Mouse (Mus musculus) forebrain, embryonic 11.5 days (tissue): ENCODE data around the gene Procr. TPM values are rescaled to one million over a fixed set of nuclear protein-coding genes. Genes with fewer than 3 reads are reported as not detected.
A peak's percentile ranks its signal among the peaks of the same experiment; 100 is the strongest.

ENCODE experiments used
- ATAC-seq: fragments of 200-750 bp; cut with Nextera tagmentation; replicated peaks from 2 replicates; pipeline ENCODE4 v1.8.0; 2017; ENCODE audit warnings: moderate TSS enrichment; ENCODE audit not compliant: low FRiP score
- DNase-seq: peaks from one replicate; pipeline ENCODE4 v3.0.0-alpha.2; 2017; ENCODE audit warnings: low spot score
- H3K27ac ChIP-seq: fragments of 300-500 bp; sonication (generic); 2 replicates; pipeline ENCODE4 v1.5.1; 2014; ENCODE audit warnings: low read depth, low read length
- H3K27me3 ChIP-seq: fragments of 300-500 bp; sonication (generic); 2 replicates; pipeline ENCODE4 v1.6.1; 2014; ENCODE audit warnings: mild to moderate bottlenecking, low read length, mixed read lengths; ENCODE audit not compliant: control insufficient read depth, insufficient read depth
- H3K36me3 ChIP-seq: fragments of 300-500 bp; sonication (generic); 2 replicates; pipeline ENCODE4 v1.6.1; 2014; ENCODE audit warnings: mild to moderate bottlenecking, low read length, moderate library complexity, mixed read lengths; ENCODE audit not compliant: control insufficient read depth, insufficient read depth
- H3K4me1 ChIP-seq: fragments of 300-500 bp; sonication (generic); replicated peaks from 2 replicates; pipeline ENCODE4 v1.6.1; 2014; ENCODE audit warnings: low read length, mixed read lengths; ENCODE audit not compliant: control insufficient read depth, insufficient read depth
- H3K4me2 ChIP-seq: fragments of 300-500 bp; sonication (generic); 2 replicates; pipeline ENCODE4 v1.6.1; 2014; ENCODE audit warnings: low read depth, mild to moderate bottlenecking, low read length, moderate library complexity, mixed read lengths; ENCODE audit not compliant: severe bottlenecking
- H3K4me3 ChIP-seq: fragments of 300-500 bp; sonication (generic); 2 replicates; pipeline ENCODE4 v1.5.1; 2014; ENCODE audit warnings: low read depth, low read length
- H3K9ac ChIP-seq: fragments of 300-500 bp; sonication (generic); 2 replicates; pipeline ENCODE4 v1.6.1; 2014; ENCODE audit warnings: low read length
- H3K9me3 ChIP-seq: fragments of 300-500 bp; sonication (generic); 2 replicates; pipeline ENCODE4 v1.6.1; 2016; ENCODE audit warnings: low read length, mixed read lengths; ENCODE audit not compliant: control insufficient read depth
- WGBS: fragments of 180-500 bp; shearing (Covaris S2); extraction: QIAGEN DNeasy Blood & Tissue Kit; methylation state at CpG from one replicate; pipeline ENCODE4 v1.1.7; 2014; 5-methylcytosine and 5-hydroxymethylcytosine counted together
- polyA plus RNA-seq: library from polyadenylated mRNA; unstranded; fragments of >200 nt; fragmentation: Nextera tagmentation; extraction: Ambion mirVana; gene quantifications from 2 replicates; pipeline ENCODE4 v1.2.1, GENCODE M21; 2014

Procr gene
- polyA plus RNA-seq, 1 experiment from 2014 or later = 0.96 TPM

- no peaks in the 10 kb centered on the region for H3K27me3 ChIP-seq
- H3K9me3 ChIP-seq = no peaks in the 10 kb centered on the region
- no peak overlapping the region for H3K4me3 ChIP-seq
- 85% methylated on average over 11 of the region's 11 CpGs for WGBS
- H3K27ac ChIP-seq = no peak overlapping the region
- H3K4me1 ChIP-seq = no peaks in the 10 kb centered on the region
- no peak overlapping the region for H3K9ac ChIP-seq
- H3K36me3 ChIP-seq = no peaks in the 10 kb centered on the region
- H3K4me2 ChIP-seq = no peak overlapping the region
- no peak for DNase-seq
- ATAC-seq = no peak
Observed at GRCm38 (mm10) chr2:155742211-155742610, 8.7 kb upstream of the Procr start.

GRCm38 (mm10) chr2:155742931-155743337 lies 8.0 kb upstream of the Procr start:
- no peak overlapping the region for H3K4me3 ChIP-seq
- H3K36me3 ChIP-seq = no peaks in the 10 kb centered on the region
- H3K27ac ChIP-seq = no peak overlapping the region
- no peak overlapping the region for H3K4me2 ChIP-seq
- H3K4me1 ChIP-seq = no peaks in the 10 kb centered on the region
- 89% methylated on average over 12 of the region's 12 CpGs for WGBS
- no peaks in the 10 kb centered on the region for H3K27me3 ChIP-seq
- no peak overlapping the region for H3K9ac ChIP-seq
- no peaks in the 10 kb centered on the region for H3K9me3 ChIP-seq
- ATAC-seq = no peak
- no peak for DNase-seq

DNA sequence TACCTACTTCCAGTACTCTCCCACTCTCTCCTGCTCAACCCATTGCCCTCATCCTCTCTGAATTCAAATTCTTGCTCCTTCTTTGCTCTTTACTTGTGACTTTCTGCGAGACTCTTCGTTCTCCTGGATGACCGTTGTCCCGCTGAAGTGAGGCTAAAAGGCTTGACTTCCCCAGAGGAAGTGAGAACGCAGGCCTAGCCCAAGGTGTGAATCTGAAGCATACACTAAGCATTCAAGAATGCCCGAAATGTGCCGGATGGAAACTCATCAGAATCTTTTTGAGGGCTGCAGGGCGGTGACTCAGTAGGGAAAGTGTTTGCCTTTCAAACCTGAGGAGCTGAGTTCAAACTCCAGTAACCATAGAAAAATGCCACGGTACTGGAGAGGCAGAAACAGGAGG lies 7.6 kb upstream of the Procr start:
- no peaks in the 10 kb centered on the region for H3K36me3 ChIP-seq
- DNase-seq (no peak), ATAC-seq (no peak)
- no peaks in the 10 kb centered on the region for H3K4me1 ChIP-seq
- H3K9me3 ChIP-seq = no peaks in the 10 kb centered on the region
- no peak overlapping the region for H3K27ac ChIP-seq
- no peaks in the 10 kb centered on the region for H3K27me3 ChIP-seq
- no peak overlapping the region for H3K4me3 ChIP-seq
- H3K4me2 ChIP-seq = no peak overlapping the region
- no peak overlapping the region for H3K9ac ChIP-seq
- 92% methylated on average over 9 of the region's 9 CpGs for WGBS

GRCm38 (mm10) chr2:155745487-155745886 lies 5.4 kb upstream of the Procr start:
- Histone ChIP-seq H3K9ac (no peak overlapping the region), H3K36me3 (no peaks in the 10 kb centered on the region), H3K27ac (no peak overlapping the region), H3K4me1 (no peaks in the 10 kb centered on the region), H3K9me3 (no peaks in the 10 kb centered on the region), H3K4me3 (no peak overlapping the region), H3K27me3 (no peaks in the 10 kb centered on the region), H3K4me2 (no peak overlapping the region)
- no peak for DNase-seq
- ATAC-seq = no peak
- WGBS = 83% methylated on average over 3 of the region's 3 CpGs

DNA sequence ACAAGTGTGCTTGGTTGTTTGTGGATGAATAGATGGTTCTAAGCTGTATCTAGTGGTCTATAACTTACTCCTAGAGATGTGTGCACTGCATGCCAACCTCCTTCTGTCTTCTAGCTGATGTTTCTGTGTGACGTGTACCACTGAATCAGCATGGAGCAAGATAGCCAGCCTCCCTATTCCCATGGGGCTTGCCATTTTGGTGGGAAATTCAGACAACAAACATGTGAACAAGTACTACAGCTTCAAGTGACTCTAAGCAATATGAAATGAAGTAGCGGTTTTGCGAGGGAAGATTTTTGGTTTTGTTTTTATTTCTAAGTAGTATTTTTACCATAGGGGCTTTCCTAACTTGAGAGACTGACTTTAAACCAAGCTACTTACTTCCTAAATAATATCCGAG lies 1.5 kb upstream of the Procr start:
- no peaks in the 10 kb centered on the region for H3K9me3 ChIP-seq
- no peak overlapping the region for H3K9ac ChIP-seq
- WGBS = 89% methylated on average over 4 of the region's 4 CpGs
- ATAC-seq (no peak), DNase-seq (no peak)
- H3K4me2 ChIP-seq = no peak overlapping the region
- H3K4me3 ChIP-seq = no peak overlapping the region
- no peaks in the 10 kb centered on the region for H3K36me3 ChIP-seq
- H3K27ac ChIP-seq = no peak overlapping the region
- no peaks in the 10 kb centered on the region for H3K27me3 ChIP-seq
- peaks cover 3% of the 10 kb centered on the region; the same call in 1 of the 2 replicates for H3K4me1 ChIP-seq

DNA sequence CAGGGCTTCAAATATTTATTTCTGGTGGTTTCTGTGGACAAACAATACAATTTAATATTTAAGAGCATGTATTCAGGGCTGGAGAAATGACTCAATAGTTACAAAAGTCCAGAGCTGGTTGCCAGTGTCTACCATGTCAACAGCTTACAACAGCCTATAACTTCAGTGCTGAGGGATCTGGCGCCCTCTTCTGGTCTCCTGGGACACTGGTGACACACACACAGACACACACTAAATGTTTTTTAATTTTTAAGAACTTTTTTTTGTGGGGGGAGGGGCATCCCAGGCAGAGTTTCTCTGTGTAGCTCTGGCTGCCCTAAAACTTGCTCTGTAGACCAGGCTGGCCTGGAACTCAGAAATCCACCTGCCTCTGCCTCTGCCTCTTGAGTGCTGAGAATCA lies 4.8 kb downstream of the Procr start:
- WGBS = 0% methylated on average over 1 of the region's 1 CpGs
- no peak overlapping the region for H3K4me3 ChIP-seq
- DNase-seq = peak; percentile 70

GRCm38 (mm10) chr2:155756855-155757566 lies 6.1 kb downstream of the Procr start:
- WGBS = 70% methylated on average over 14 of the region's 14 CpGs
- Histone ChIP-seq H3K4me1 (no peaks in the 10 kb centered on the region), H3K27ac (no peak overlapping the region), H3K36me3 (no peaks in the 10 kb centered on the region), H3K4me2 (no peak overlapping the region), H3K27me3 (no peaks in the 10 kb centered on the region), H3K4me3 (no peak overlapping the region), H3K9me3 (no peaks in the 10 kb centered on the region), H3K9ac (no peak overlapping the region)
- ATAC-seq = no peak
- DNase-seq = no peak

More for the DNA sequence above, 4.8 kb downstream of the Procr start:
- Histone ChIP-seq H3K9ac (no peak overlapping the region), H3K4me1 (peaks cover 3% of the 10 kb centered on the region; the same call in 1 of the 2 replicates), H3K27ac (no peak overlapping the region), H3K4me2 (no peak overlapping the region), H3K27me3 (no peaks in the 10 kb centered on the region), H3K9me3 (no peaks in the 10 kb centered on the region), H3K36me3 (no peaks in the 10 kb centered on the region)
- ATAC-seq = no peak

GRCm38 (mm10) chr2:155764679-155765418 lies 13.9 kb downstream of the Procr start:
- ATAC-seq (0 out of 2 replicates have a peak, but pooled peaks have one; percentile 39), DNase-seq (peak; percentile 82)
- no peak overlapping the region for H3K27ac ChIP-seq
- no peak overlapping the region for H3K9ac ChIP-seq
- 61% methylated on average over 13 of the region's 13 CpGs for WGBS
- H3K4me2 ChIP-seq = no peak overlapping the region
- H3K9me3 ChIP-seq = no peaks in the 10 kb centered on the region
- H3K4me3 ChIP-seq = no peak overlapping the region
- no peaks in the 10 kb centered on the region for H3K4me1 ChIP-seq
- H3K27me3 ChIP-seq = no peaks in the 10 kb centered on the region
- no peaks in the 10 kb centered on the region for H3K36me3 ChIP-seq
